Mouse (Mus musculus) spleen, postnatal 36 days (tissue): ENCODE measurements around the gene Lhb.

ENCODE experiments used
- DNase-seq, 2 experiments: peaks; one replicate each; pipeline ENCODE4 v3.0.0; 2022; ENCODE audit warnings: low spot score in 2 of 2, mixed read lengths in 1 of 2

The Lhb gene

GRCm38 (mm10) chr7:45413864-45414739 is 6.5 kb upstream of the Lhb start:
- DNase-seq: no peak

GRCm38 (mm10) chr7:45414740-45415224 is 5.8 kb upstream of the Lhb start:
- DNase-seq: no peak

GRCm38 (mm10) chr7:45415636-45416035 is 5.0 kb upstream of the Lhb start:
- no peak for DNase-seq

- no peak for DNase-seq
These were observed 2.6 kb upstream of the Lhb start for GRCm38 (mm10) chr7:45417962-45418492.

GRCm38 (mm10) chr7:45419859-45420614 is 583 bp upstream of the Lhb start:
- no peak for DNase-seq

- no peak for DNase-seq
These were observed 574 bp downstream of the Lhb start for GRCm38 (mm10) chr7:45421194-45421593.

GRCm38 (mm10) chr7:45426556-45426955 is 5.9 kb downstream of the Lhb start:
- no peak for DNase-seq

GRCm38 (mm10) chr7:45433835-45434202 is 13.2 kb downstream of the Lhb start:
- no peak for DNase-seq

GRCm38 (mm10) chr7:45434203-45435015 is 13.8 kb downstream of the Lhb start, which contains the start of gene Gys1:
Gene Gys1, plus strand, starts transcription at chr7:45434844.
- DNase-seq: peak; percentile 100

GRCm38 (mm10) chr7:45435038-45435437 is 14.4 kb downstream of the Lhb start:
- DNase-seq: no peak

GRCm38 (mm10) chr7:45436444-45436843 is 15.8 kb downstream of the Lhb start:
- DNase-seq: no peak

GRCm38 (mm10) chr7:45437046-45437445 is 16.4 kb downstream of the Lhb start:
- DNase-seq: no peak

- no peak for DNase-seq
These were observed 17.1 kb downstream of the Lhb start, which contains the start of gene Ruvbl2 for GRCm38 (mm10) chr7:45437521-45438276. Gene Ruvbl2, minus strand, starts transcription at chr7:45438096.

- DNase-seq: no peak
These were observed 23.2 kb downstream of the Lhb start for GRCm38 (mm10) chr7:45443526-45444420.

GRCm38 (mm10) chr7:45446589-45446988 is 26.0 kb downstream of the Lhb start:
- DNase-seq: no peak

GRCm38 (mm10) chr7:45447325-45447990 is 26.8 kb downstream of the Lhb start:
- no peak for DNase-seq

GRCm38 (mm10) chr7:45449974-45450373 is 29.4 kb downstream of the Lhb start:
- no peak for DNase-seq

GRCm38 (mm10) chr7:45451344-45451982 is 30.8 kb downstream of the Lhb start:
- peak; percentile 79 for DNase-seq

GRCm38 (mm10) chr7:45454971-45455370 is 34.4 kb downstream of the Lhb start:
- no peak for DNase-seq
